Mouse (Mus musculus) R1 (cell line): ENCODE measurements around the gene Tmcc1.
"Not testable (repeated sequence)": the region's sequence is repeated elsewhere in the genome, so short reads cannot be mapped to it uniquely, and the experiment has no call there.

Source experiments
- DNase-seq: peaks from one replicate; pipeline ENCODE4 v3.0.0-alpha.2; 2018; ENCODE audit warnings: low read depth, low spot score

The Tmcc1 gene

GRCm38 (mm10) chr6:116147386-116147785, 45.9 kb downstream of the Tmcc1 start:
- no peak for DNase-seq

- DNase-seq: no peak
These were observed 51.6 kb downstream of the Tmcc1 start for GRCm38 (mm10) chr6:116141696-116142095.

- no peak for DNase-seq
These were observed 52.5 kb downstream of the Tmcc1 start for GRCm38 (mm10) chr6:116140782-116141181.

- peak; percentile 26 for DNase-seq
These were observed 54.0 kb downstream of the Tmcc1 start for GRCm38 (mm10) chr6:116139143-116139856.

- no peak for DNase-seq
These were observed 57.2 kb downstream of the Tmcc1 start for GRCm38 (mm10) chr6:116135971-116136632.

- no peak for DNase-seq
These were observed 59.5 kb downstream of the Tmcc1 start for GRCm38 (mm10) chr6:116133756-116134155.

GRCm38 (mm10) chr6:116131771-116132170, 61.5 kb downstream of the Tmcc1 start:
- DNase-seq: no peak

- DNase-seq: peak; percentile 43
These were observed 64.6 kb downstream of the Tmcc1 start for GRCm38 (mm10) chr6:116128710-116129109.

GRCm38 (mm10) chr6:116127918-116128443, 65.3 kb downstream of the Tmcc1 start:
- no peak for DNase-seq

- no peak for DNase-seq
These were observed 66.7 kb downstream of the Tmcc1 start for GRCm38 (mm10) chr6:116126577-116126976.

- DNase-seq: no peak
These were observed 70.4 kb downstream of the Tmcc1 start for GRCm38 (mm10) chr6:116122881-116123280.

GRCm38 (mm10) chr6:116119669-116120068, 73.6 kb downstream of the Tmcc1 start:
- DNase-seq: no peak

GRCm38 (mm10) chr6:116116634-116117033, 76.7 kb downstream of the Tmcc1 start:
- not testable (repeated sequence) for DNase-seq

GRCm38 (mm10) chr6:116110588-116110987, 82.7 kb downstream of the Tmcc1 start:
- DNase-seq: no peak

GRCm38 (mm10) chr6:116107471-116108358, 85.6 kb downstream of the Tmcc1 start:
- DNase-seq: peak; percentile 95

- DNase-seq: no peak
These were observed 86.3 kb downstream of the Tmcc1 start for GRCm38 (mm10) chr6:116106967-116107470.

GRCm38 (mm10) chr6:116097579-116097978, 95.7 kb downstream of the Tmcc1 start:
- no peak for DNase-seq

GRCm38 (mm10) chr6:116089402-116089801, 103.9 kb downstream of the Tmcc1 start:
- DNase-seq: no peak

- DNase-seq: no peak
These were observed 107.2 kb downstream of the Tmcc1 start for GRCm38 (mm10) chr6:116086036-116086435.

GRCm38 (mm10) chr6:116082239-116082638, 111.0 kb downstream of the Tmcc1 start:
- no peak for DNase-seq

- peak; percentile 16 for DNase-seq
These were observed 111.9 kb downstream of the Tmcc1 start for GRCm38 (mm10) chr6:116081375-116081774.

GRCm38 (mm10) chr6:116080756-116081155, 112.5 kb downstream of the Tmcc1 start:
- DNase-seq: no peak
